Mouse (Mus musculus): ENCODE measurements around the gene Gprc5b.

DNA sequence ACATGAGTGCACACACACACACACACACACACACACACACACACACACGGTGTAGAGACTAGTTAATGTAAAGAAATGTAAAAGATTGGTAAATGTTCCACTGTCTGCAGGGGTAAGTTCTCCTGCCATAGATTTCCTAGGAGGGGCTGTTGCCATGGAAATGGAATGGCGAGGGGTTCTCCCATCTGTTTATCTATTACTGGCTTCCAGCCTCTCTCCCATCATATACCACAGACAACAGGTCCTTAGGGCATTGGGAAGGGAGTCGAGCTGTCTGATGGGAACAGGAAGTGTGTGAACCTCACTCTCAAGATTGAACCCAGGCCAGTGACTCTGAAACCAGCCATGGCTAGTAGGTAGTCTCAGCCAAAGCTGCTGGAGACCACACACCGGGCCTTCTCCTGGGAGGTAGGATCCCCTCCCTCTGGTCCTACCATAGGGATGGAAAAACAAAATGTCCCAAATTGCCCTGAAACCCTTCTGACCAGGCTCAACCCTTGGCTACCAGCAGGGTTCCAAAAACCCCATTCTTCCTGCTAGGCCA, 3.6 kb downstream of the Gprc5b start:
- no peak for TF ChIP-seq CTCF (IDR thresholded peaks at IDR 0.05; ENCODE audit: borderline replicate concordance, extremely low read depth, insufficient read depth, insufficient read length)
- no peak for TF ChIP-seq POLR2A (IDR thresholded peaks at IDR 0.05; ENCODE audit: borderline replicate concordance, extremely low read depth, insufficient read depth, insufficient read length, poor library complexity, severe bottlenecking)
